Mouse (Mus musculus): ENCODE measurements around the gene Gm6020. TPM values are rescaled to one million over a fixed set of nuclear protein-coding genes. Genes with fewer than 3 reads are reported as not detected.

Gene Gm6020
- polyA plus RNA-seq, 1 experiment from 2014 or later = not detected

DNA sequence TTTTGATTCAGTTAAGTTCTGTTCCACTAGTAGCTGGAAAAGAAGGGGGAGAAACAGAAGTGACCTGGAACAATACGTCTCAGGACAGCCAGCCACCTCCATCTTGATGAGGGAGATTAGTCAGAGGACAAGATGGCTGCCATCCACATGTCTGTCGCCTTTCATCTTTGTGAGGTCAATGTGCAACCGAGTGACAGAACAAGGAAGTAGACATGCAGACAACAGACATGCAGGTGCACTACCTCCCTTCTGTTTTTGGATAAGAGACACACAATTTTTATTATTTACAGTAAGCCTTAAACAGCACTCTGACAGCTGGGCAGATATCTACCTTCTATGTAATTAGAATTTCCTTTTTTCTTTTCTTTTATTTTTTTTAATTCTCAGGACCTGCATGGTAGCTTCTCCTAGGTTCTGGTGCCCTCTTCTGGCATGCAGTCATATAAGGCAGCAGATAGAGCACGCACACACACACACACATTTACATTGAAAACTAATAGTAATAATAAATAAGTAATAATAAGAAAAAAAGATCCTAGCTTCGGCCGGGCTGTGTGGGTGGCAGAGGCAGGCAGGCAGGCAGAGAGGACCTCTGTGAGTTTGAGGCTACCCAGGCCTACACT lies 40.1 kb downstream of the Gm6020 start:
- Histone ChIP-seq H3K9ac (replicated peaks) (no peak overlapping the region), H3K27ac (no peak overlapping the region), H3K27me3 (no peaks in the 10 kb centered on the region), H3K9me3 (peaks cover 19% of the 10 kb centered on the region; the same call in 1 of the 2 replicates), H3K36me3 (no peaks in the 10 kb centered on the region), H3K4me3 (replicated peaks) (no peak overlapping the region), H3K4me2 (no peak overlapping the region), H3K4me1 (replicated peaks) (0 out of 2 replicates have a peak, but pooled peaks cover 3% of the 10 kb centered on the region)
- 92% methylated on average over 6 of the region's 6 CpGs for WGBS
- ATAC-seq (ENCODE audit: insufficient number of reproducible peaks, insufficient read depth, low FRiP score, low TSS enrichment, low read depth) = no peak

DNA sequence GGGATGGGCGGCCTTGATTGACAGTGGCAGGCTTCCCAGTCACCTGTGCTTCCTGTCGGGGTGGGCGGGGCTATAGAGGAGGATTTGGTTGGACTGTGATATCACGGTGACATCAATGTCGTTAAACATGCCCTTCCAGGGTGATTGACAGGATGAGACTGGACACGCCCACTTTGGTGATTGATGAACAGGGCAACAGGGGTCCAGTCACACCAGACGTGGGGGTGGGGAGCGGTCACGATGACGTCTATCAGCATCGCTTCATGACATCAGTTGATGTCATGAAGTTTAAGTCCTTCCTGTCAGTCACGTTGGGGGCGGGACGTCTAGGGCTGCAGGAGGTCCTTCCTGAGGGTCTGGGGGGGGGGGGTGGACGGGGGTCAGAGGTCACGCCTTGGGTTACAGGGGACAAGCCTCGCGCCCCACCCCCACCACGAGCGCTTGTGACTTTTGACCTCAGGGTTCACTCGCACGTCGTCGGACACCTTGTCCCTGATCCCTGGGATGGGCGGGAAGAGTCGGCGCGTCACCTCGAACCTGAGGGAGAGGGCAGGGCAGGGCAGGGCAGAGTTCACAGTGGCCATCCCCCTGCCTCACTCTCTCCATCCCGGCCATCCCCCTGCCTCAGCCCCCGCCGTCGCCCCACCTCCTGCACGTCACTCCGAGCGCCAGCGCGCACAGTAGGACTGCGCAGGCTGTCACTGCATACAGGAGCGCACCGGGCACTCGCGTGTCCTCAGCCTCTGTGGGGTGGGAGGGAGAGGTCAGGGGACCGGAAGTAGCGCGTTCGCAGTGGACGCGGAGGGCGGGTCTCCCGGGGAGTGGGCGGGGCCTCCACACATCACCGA lies 41.2 kb downstream of the Gm6020 start:
- Histone ChIP-seq H3K36me3 (no peaks in the 10 kb centered on the region), H3K4me1 (replicated peaks) (0 out of 2 replicates have a peak, but pooled peaks cover 3% of the 10 kb centered on the region), H3K27me3 (no peaks in the 10 kb centered on the region), H3K9ac (replicated peaks) (no peak overlapping the region; the same call in 1 of the 2 replicates), H3K4me2 (peak overlapping the region; percentile 61), H3K27ac (no peak overlapping the region), H3K4me3 (replicated peaks) (peak overlapping the region; percentile 59), H3K9me3 (peaks cover 19% of the 10 kb centered on the region; the same call in 1 of the 2 replicates)
- 27% methylated on average over 53 of the region's 53 CpGs for WGBS
- ATAC-seq (ENCODE audit: insufficient number of reproducible peaks, insufficient read depth, low FRiP score, low TSS enrichment, low read depth) = peak; percentile 5; the same call in 1 of the 2 replicates

DNA sequence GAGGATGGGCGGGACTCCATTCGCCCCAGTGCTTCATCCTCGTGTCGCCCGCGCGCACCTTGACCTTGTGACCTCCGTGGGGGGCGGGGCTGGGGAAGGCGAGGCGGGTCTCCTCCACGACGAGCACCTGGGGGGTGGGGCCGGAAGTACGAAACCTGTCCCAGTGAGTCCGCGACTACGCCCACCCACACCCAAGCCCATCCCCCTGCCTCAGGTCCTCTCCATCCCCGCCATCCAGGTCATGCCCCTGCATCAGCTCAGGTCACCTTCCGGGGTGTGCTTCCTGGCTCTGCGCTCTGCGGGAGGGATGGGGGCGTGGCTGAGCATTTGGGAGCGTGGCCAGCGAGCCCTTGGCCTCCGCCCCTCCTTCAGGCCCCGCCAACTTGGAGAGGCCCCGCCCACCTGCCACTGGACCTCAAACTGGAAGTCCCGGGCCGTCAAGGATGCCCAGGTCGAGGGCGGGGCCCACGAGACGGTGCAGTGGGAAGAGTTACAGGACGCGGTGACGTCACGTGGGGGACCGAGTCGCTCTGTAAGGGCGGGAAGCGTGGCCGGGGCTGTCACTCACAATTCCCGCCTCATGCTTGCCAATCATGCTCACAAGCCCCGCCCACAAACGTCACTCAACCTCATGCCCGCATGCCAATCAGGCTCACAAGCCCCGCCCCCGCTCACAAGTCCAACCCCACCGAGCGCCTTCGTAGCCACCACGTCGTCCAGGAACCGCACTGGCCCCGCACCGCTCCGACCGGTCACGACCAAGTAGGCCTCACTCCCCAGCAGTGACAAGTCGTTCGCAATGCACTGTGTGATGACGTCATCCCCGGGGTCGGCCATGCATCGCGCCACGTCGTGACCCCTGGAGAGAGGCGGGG lies 42.1 kb downstream of the Gm6020 start:
- Histone ChIP-seq H3K4me3 (replicated peaks) (peak overlapping the region; percentile 59), H3K36me3 (no peaks in the 10 kb centered on the region), H3K9ac (replicated peaks) (0 out of 2 replicates have a peak overlapping the region, but pooled peaks have one; percentile 31), H3K27me3 (no peaks in the 10 kb centered on the region), H3K9me3 (peaks cover 19% of the 10 kb centered on the region; the same call in 1 of the 2 replicates), H3K4me2 (peak overlapping the region; percentile 61), H3K27ac (peak overlapping the region; percentile 81), H3K4me1 (replicated peaks) (0 out of 2 replicates have a peak, but pooled peaks cover 3% of the 10 kb centered on the region)
- peak; percentile 37 for ATAC-seq (ENCODE audit: insufficient number of reproducible peaks, insufficient read depth, low FRiP score, low TSS enrichment, low read depth)
- WGBS = 7% methylated on average over 66 of the region's 70 CpGs

DNA sequence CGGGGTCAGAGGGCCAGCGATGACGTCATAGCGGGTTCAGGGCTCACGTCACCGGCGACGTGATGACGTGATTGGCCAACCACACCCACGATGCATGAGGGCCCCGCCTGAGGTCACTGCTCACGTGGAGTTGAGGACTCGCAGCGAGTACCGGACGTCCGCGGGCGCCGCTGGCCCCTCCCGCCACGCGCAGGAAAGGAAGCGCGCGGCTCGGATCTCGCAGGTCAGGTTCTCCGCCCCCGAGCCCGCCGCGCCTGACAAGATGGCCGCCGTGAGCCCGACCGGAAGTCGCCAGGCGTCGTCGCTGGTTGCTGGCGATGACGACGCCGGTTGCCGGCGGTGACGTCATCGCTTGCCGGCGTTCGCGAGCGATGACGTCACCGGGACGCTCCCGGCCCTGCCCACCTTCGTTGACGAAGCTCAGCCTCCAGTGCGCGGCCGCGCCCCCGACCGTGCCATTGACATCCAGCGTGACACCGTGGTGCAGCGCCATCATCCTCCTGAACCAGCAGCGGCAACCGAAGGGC lies 42.8 kb downstream of the Gm6020 start:
- H3K27ac ChIP-seq = peak overlapping the region; percentile 81
- H3K4me1 ChIP-seq (replicated peaks) = 0 out of 2 replicates have a peak, but pooled peaks cover 3% of the 10 kb centered on the region
- ATAC-seq (ENCODE audit: insufficient number of reproducible peaks, insufficient read depth, low FRiP score, low TSS enrichment, low read depth) = peak; percentile 14; the same call in 1 of the 2 replicates
- WGBS = 3% methylated on average over 67 of the region's 71 CpGs
- peaks cover 19% of the 10 kb centered on the region; the same call in 1 of the 2 replicates for H3K9me3 ChIP-seq
- peak overlapping the region; percentile 61 for H3K4me2 ChIP-seq
- peak overlapping the region; percentile 31; the same call in 1 of the 2 replicates for H3K9ac ChIP-seq (replicated peaks)
- H3K27me3 ChIP-seq = no peaks in the 10 kb centered on the region
- H3K4me3 ChIP-seq (replicated peaks) = peak overlapping the region; percentile 59
- H3K36me3 ChIP-seq = no peaks in the 10 kb centered on the region

DNA sequence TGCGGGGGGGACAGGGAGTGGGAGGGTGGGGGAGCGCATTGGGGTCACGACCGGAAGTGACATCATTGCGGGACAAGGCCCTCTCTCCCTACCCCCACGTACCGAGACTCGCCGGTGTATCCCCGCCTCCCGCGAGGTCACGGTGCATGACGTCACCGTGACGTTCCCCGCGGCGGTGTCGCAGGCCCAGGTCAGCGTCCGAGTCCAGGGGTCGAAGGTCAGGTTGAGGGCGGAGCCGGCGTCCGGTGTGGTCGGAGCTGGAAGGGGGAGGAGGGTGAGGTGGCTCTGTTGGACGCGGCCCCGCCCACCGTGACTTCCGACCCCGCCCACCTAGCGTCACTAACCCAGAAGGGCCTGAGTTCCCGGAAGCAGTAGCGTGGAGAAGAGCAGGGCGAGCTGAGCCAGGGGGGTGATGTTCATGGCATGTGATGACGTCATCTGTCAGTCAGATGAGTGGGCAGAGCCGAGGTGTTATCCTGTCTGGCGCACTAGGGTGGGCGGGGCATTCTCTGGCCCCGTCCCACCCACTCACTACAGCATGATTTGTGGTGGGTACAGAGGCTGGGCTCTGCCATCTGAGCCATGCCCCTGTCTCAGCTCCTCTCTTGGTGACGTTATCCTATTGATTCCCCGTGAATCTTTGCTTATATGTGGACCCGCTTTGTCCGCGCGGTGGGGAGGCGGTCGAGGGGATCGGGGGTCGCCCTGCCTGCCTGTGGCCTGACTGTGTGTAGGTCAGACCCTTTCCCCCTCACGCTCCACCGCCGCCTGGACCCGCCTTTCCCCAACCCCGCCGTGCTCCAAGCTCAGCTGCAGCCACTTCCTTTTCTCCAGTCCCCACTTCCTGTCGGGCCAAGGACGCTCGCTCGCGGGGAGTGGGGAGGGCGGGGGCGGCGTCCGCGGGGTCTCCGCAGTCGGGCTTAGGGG lies 43.5 kb downstream of the Gm6020 start:
- no peaks in the 10 kb centered on the region for H3K36me3 ChIP-seq
- peaks cover 19% of the 10 kb centered on the region; the same call in 1 of the 2 replicates for H3K9me3 ChIP-seq
- H3K4me2 ChIP-seq = peak overlapping the region; percentile 61
- ATAC-seq (ENCODE audit: insufficient number of reproducible peaks, insufficient read depth, low FRiP score, low TSS enrichment, low read depth) = peak; percentile 79
- 0 out of 2 replicates have a peak, but pooled peaks cover 3% of the 10 kb centered on the region for H3K4me1 ChIP-seq (replicated peaks)
- no peaks in the 10 kb centered on the region for H3K27me3 ChIP-seq
- H3K27ac ChIP-seq = peak overlapping the region; percentile 81
- H3K9ac ChIP-seq (replicated peaks) = peak overlapping the region; percentile 31; the same call in 1 of the 2 replicates
- H3K4me3 ChIP-seq (replicated peaks) = peak overlapping the region; percentile 59
- 3% methylated on average over 71 of the region's 71 CpGs for WGBS

DNA sequence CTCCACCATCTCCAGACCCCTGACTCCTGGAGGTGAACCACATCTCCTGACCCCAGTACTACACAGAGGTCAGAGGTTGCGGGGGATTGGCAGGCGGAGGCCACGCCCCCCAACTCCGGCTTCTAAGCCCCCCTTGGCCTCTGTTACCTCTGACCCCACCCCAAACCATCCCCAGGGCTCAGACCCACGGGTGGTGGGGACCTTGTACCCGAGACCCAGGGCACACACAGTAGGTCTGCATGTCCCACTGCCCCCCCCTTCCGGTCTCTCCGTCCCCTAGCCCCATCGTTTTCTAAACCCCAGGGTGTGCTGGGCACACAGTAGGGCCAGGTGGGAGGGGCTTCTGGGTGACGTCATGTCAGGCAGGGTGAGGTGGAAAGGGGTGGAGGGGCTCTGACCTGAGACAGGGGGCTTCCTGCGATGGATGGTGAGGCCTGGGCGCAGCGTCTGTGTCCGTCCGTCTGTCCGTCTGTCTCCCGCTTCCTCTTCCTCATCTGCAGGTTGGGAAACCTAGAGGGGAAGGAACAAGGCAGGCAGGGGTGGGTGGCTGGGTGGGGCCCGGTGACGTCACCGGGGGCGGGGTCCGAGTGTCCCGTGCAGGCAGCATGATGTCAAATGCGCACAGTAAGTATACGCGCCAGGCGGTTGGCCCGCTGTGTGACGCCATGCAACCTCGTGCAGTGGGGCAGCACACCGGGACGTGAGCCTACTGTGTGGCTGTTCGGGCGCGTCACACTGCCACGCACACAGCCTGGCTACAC lies 44.4 kb downstream of the Gm6020 start, which contains the start of gene Csf2ra:
Gene Csf2ra, minus strand, starts transcription at position 489 of the 761 bp plus-strand sequence.
- H3K4me2 ChIP-seq = peak within 1 kb of the TSS; percentile 61
- 0 out of 2 replicates have a peak within 1 kb of the TSS, but pooled peaks have one; percentile 27 for H3K9ac ChIP-seq (replicated peaks)
- 0 out of 2 replicates have a peak, but pooled peaks have one; percentile 3 for ATAC-seq (ENCODE audit: insufficient number of reproducible peaks, insufficient read depth, low FRiP score, low TSS enrichment, low read depth)
- no peaks in the 10 kb centered on the region for H3K27me3 ChIP-seq
- H3K4me3 ChIP-seq (replicated peaks) = peak within 1 kb of the TSS; percentile 59
- H3K27ac ChIP-seq = peak within 1 kb of the TSS; percentile 81
- H3K4me1 ChIP-seq (replicated peaks) = 0 out of 2 replicates have a peak, but pooled peaks cover 3% of the 10 kb centered on the region
- peaks cover 19% of the 10 kb centered on the region; the same call in 1 of the 2 replicates for H3K9me3 ChIP-seq
- no peaks in the 10 kb centered on the region for H3K36me3 ChIP-seq
- 60% methylated on average over 36 of the region's 36 CpGs for WGBS

Other genes starting within 250 kb of the Gm6020 start
- 43.8 and 53.2 TPM in 2 replicates for gene Zfp950, start 43.0 kb upstream of the Gm6020 start, polyA plus RNA-seq (2016; fragmentation: Nextera tagmentation; extraction: Ambion mirVana)
- gene Gm7102, start 7.6 kb upstream of the Gm6020 start, polyA plus RNA-seq (2016; fragmentation: Nextera tagmentation; extraction: Ambion mirVana) = 0.19 and 0.23 TPM in 2 replicates
- 22.8 and 29.5 TPM in 2 replicates for gene Csf2ra, start 44.5 kb downstream of the Gm6020 start, polyA plus RNA-seq (2016; fragmentation: Nextera tagmentation; extraction: Ambion mirVana)
- gene Gm21060, start 113.2 kb downstream of the Gm6020 start, polyA plus RNA-seq (2016; fragmentation: Nextera tagmentation; extraction: Ambion mirVana) = not detected in 2 replicates

All from limb, embryonic 12.5 days (tissue).